Mouse (Mus musculus): ENCODE results near the gene Pi4kb. TPM values are rescaled to one million over a fixed set of nuclear protein-coding genes. Genes with fewer than 3 reads are reported as not detected.
"Not testable (repeated sequence)": the region's sequence is repeated elsewhere in the genome, so short reads cannot be mapped to it uniquely, and the experiment has no call there.

Pi4kb gene
- polyA plus RNA-seq, 2 experiments from 2014 or later, result 9.5 to 10.9 TPM

- ATAC-seq, result peak; percentile 91
Measured at GRCm38 (mm10) chr3:95015337-95015872, 40.9 kb downstream of the Pi4kb start, which contains the start of gene Zfp687. Gene Zfp687 (minus strand): TSS chr3:95015448.

- ATAC-seq, result peak; percentile 56
Measured at GRCm38 (mm10) chr3:95015891-95016531, 41.5 kb downstream of the Pi4kb start.

- no peak for ATAC-seq
Measured at GRCm38 (mm10) chr3:95016532-95017056, 42.1 kb downstream of the Pi4kb start.

- ATAC-seq, result peak; percentile 8
Measured at GRCm38 (mm10) chr3:95018741-95019140, 44.2 kb downstream of the Pi4kb start.

GRCm38 (mm10) chr3:95020956-95021355 lies 46.4 kb downstream of the Pi4kb start:
- ATAC-seq, result not testable (repeated sequence)

- ATAC-seq, result no peak
Measured at GRCm38 (mm10) chr3:95024551-95024950, 50.0 kb downstream of the Pi4kb start.

GRCm38 (mm10) chr3:95025202-95025601 lies 50.7 kb downstream of the Pi4kb start:
- ATAC-seq, result no peak

GRCm38 (mm10) chr3:95027057-95027645 lies 52.6 kb downstream of the Pi4kb start:
- no peak for ATAC-seq

- peak; percentile 89 for ATAC-seq
Measured at GRCm38 (mm10) chr3:95027701-95028100, 53.2 kb downstream of the Pi4kb start.

GRCm38 (mm10) chr3:95028603-95029002 lies 54.1 kb downstream of the Pi4kb start:
- peak; percentile 76 for ATAC-seq

- ATAC-seq, result not testable (repeated sequence)
Measured at GRCm38 (mm10) chr3:95029291-95029827, 54.8 kb downstream of the Pi4kb start.

- ATAC-seq, result no peak
Measured at GRCm38 (mm10) chr3:95029953-95030352, 55.4 kb downstream of the Pi4kb start.

GRCm38 (mm10) chr3:95041625-95042024 lies 67.1 kb downstream of the Pi4kb start:
- ATAC-seq, result no peak

GRCm38 (mm10) chr3:95042166-95042837 lies 67.8 kb downstream of the Pi4kb start, which contains the start of gene Psmd4:
Gene Psmd4 (minus strand): TSS chr3:95042614.
- ATAC-seq, result peak; percentile 96

GRCm38 (mm10) chr3:95042838-95043229 lies 68.3 kb downstream of the Pi4kb start:
- peak; percentile 75 for ATAC-seq

GRCm38 (mm10) chr3:95043251-95043650 lies 68.7 kb downstream of the Pi4kb start:
- ATAC-seq, result no peak

- ATAC-seq, result no peak
Measured at GRCm38 (mm10) chr3:95046462-95047057, 72.0 kb downstream of the Pi4kb start.

GRCm38 (mm10) chr3:95047914-95048313 lies 73.4 kb downstream of the Pi4kb start:
- ATAC-seq, result no peak

GRCm38 (mm10) chr3:95052959-95053358 lies 78.4 kb downstream of the Pi4kb start:
- ATAC-seq, result peak; percentile 69

GRCm38 (mm10) chr3:95053701-95054100 lies 79.2 kb downstream of the Pi4kb start:
- ATAC-seq, result peak; percentile 82

- no peak for ATAC-seq
Measured at GRCm38 (mm10) chr3:95054481-95055260, 80.1 kb downstream of the Pi4kb start.

GRCm38 (mm10) chr3:95056275-95056674 lies 81.7 kb downstream of the Pi4kb start:
- ATAC-seq, result no peak

All from activated CD4-positive, CD25-positive, alpha-beta regulatory T cell, adult 4 months (primary cell).